Mouse (Mus musculus) spleen, adult 2 months (tissue): Measurements from ENCODE around the gene Gale.

Experiments
- CTCF ChIP-seq: fragments of 200-500 bp; IDR thresholded peaks from 2 replicates; pipeline ENCODE4 v1.5.1; 2011; ENCODE audit warnings: mild to moderate bottlenecking, inconsistent platforms; ENCODE audit not compliant: insufficient read depth, insufficient read length, insufficient replicate concordance; ENCODE audit errors: extremely low read depth
- POLR2A ChIP-seq: fragments of 200-500 bp; IDR thresholded peaks from 2 replicates; pipeline ENCODE4 v1.6.1; 2011; ENCODE audit warnings: low read depth, low read length, inconsistent platforms

GRCm38 (mm10) chr4:135981524-135982063 is 18.1 kb downstream of the Gale start:
- TF ChIP-seq POLR2A, result no peak
- TF ChIP-seq CTCF, result no peak
